Mouse (Mus musculus) kidney, adult 2 months (tissue): Measurements from ENCODE around the gene Cd248. TPM values are rescaled to one million over a fixed set of nuclear protein-coding genes. Genes with fewer than 3 reads are reported as not detected.
A peak's percentile ranks its signal among the peaks of the same experiment; 100 is the strongest.

Experiments used
- DNase-seq: peaks from one replicate; pipeline ENCODE4 v3.0.0; 2021
- H3K27ac ChIP-seq: fragments of 200-500 bp; 2 replicates; pipeline ENCODE4 v1.5.1; 2012; ENCODE audit warnings: low read depth, low read length, control low read depth, inconsistent platforms; ENCODE audit not compliant: insufficient read depth
- H3K27me3 ChIP-seq: fragments of 200-500 bp; replicated peaks from 2 replicates; pipeline ENCODE4 v1.6.1; 2012; ENCODE audit warnings: mild to moderate bottlenecking, moderate library complexity, low read length, inconsistent platforms; ENCODE audit not compliant: control insufficient read depth, insufficient read depth
- H3K36me3 ChIP-seq: fragments of 200-500 bp; 2 replicates; pipeline ENCODE4 v1.6.1; 2012; ENCODE audit warnings: mild to moderate bottlenecking, moderate library complexity, low read length, inconsistent platforms; ENCODE audit not compliant: control insufficient read depth, insufficient read depth
- H3K4me1 ChIP-seq: fragments of 200-500 bp; 2 replicates; pipeline ENCODE4 v1.6.1; 2011; ENCODE audit warnings: low read length; ENCODE audit not compliant: control insufficient read depth, insufficient read depth
- H3K4me3 ChIP-seq: fragments of 200-500 bp; 2 replicates; pipeline ENCODE4 v1.5.1; 2011; ENCODE audit warnings: mild to moderate bottlenecking, low read depth, low read length, control low read depth; ENCODE audit not compliant: insufficient read depth
- CTCF ChIP-seq: fragments of 200-500 bp; conservative IDR thresholded peaks from 2 replicates; pipeline ENCODE4 v1.5.1; 2011; ENCODE audit warnings: low read depth, mild to moderate bottlenecking, control low read depth, low read length, moderate library complexity, mixed read lengths; ENCODE audit not compliant: insufficient read depth, insufficient read length
- POLR2A ChIP-seq: fragments of 200-500 bp; IDR thresholded peaks from one replicate; pipeline ENCODE4 v1.6.1; 2011; ENCODE audit warnings: low read depth, low read length, control low read depth
- WGBS: fragments of 180-500 bp; shearing (Covaris S2); methylation state at CpG from one replicate; pipeline ENCODE4 v1.1.7; 2018; 5-methylcytosine and 5-hydroxymethylcytosine counted together
- polyA plus RNA-seq: library from polyadenylated mRNA; depleted of rRNA; stranded (reverse); fragments of >200 nt; gene quantifications from 2 replicates; pipeline ENCODE4 v1.2.3, GENCODE M21; 2012

The Cd248 gene
- polyA plus RNA-seq, 1 experiment = 10.8 TPM

GRCm38 (mm10) chr19:5037678-5038571, 30.0 kb upstream of the Cd248 start:
- Histone ChIP-seq H3K36me3 (no peaks in the 10 kb centered on the region), H3K27me3 (no peaks in the 10 kb centered on the region), H3K4me1 (peaks cover 13% of the 10 kb centered on the region), H3K27ac (no peak overlapping the region), H3K4me3 (peak overlapping the region; percentile 77)
- WGBS = 6% methylated on average over 32 of the region's 32 CpGs
- DNase-seq = peak; percentile 81
- no peak for TF ChIP-seq POLR2A
- no peak for TF ChIP-seq CTCF

- peak within 1 kb of the TSS; percentile 77 for H3K4me3 ChIP-seq
- H3K36me3 ChIP-seq = no peaks in the 10 kb centered on the region
- peak within 1 kb of the TSS; percentile 19; the same call in 1 of the 2 replicates for H3K27ac ChIP-seq
- DNase-seq = peak; percentile 92
- under 1% methylated on average over 44 of the region's 44 CpGs for WGBS
- TF ChIP-seq POLR2A = no peak
- TF ChIP-seq CTCF = peak; percentile 40; the same call in 1 of the 2 replicates
- peaks cover 13% of the 10 kb centered on the region for H3K4me1 ChIP-seq
- H3K27me3 ChIP-seq = no peaks in the 10 kb centered on the region
Measured at GRCm38 (mm10) chr19:5038709-5039156, 29.1 kb upstream of the Cd248 start, which contains the start of the genes B4gat1 and AC124502.3. Gene B4gat1, plus strand, starts transcription at chr19:5038826. Gene AC124502.3, plus strand, starts transcription at chr19:5038891.

GRCm38 (mm10) chr19:5039301-5040114, 28.4 kb upstream of the Cd248 start:
- TF ChIP-seq POLR2A = no peak
- no peak for TF ChIP-seq CTCF
- Histone ChIP-seq H3K27me3 (no peaks in the 10 kb centered on the region), H3K4me3 (peak overlapping the region; percentile 77), H3K27ac (no peak overlapping the region; the same call in 1 of the 2 replicates), H3K36me3 (no peaks in the 10 kb centered on the region), H3K4me1 (peaks cover 13% of the 10 kb centered on the region)
- 7% methylated on average over 41 of the region's 41 CpGs for WGBS
- DNase-seq = peak; percentile 54

DNA sequence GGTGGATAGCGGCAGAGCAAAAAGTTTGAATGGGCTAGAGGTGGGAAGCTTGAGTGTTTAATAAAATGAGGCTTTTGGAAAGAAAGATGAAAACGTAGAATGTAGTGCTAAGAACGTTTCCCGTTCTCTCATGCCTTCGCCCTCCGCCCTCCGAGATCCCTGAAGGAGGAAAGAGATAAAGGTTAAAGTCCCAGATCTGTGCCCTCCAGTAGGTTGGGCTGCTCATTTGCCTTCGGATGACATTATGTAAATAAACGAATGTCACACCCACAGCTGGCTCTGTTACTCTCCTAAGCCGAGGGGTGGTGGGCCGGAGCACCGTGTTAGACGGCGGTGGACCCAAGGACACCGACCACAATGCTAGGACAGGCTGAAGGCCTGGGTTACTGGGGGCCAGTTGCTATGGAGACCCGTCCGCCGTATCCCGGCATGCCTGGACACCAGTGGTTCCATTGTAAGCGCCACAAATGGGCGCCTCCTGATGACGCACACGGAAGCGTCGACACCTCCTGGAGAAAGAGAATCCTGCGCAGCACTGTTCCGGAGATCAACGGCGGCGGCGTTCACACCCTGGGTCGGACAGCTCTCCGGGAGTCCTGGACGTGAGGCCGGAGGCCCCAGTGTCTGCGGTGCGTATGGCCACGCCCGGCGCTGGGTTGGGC, 26.9 kb upstream of the Cd248 start, which contains the start of gene Brms1:
TSS of gene Brms1 (plus strand) at position 493 of the 662 bp plus-strand sequence.
- H3K36me3 ChIP-seq = no peaks in the 10 kb centered on the region

GRCm38 (mm10) chr19:5041588-5041987, 26.3 kb upstream of the Cd248 start:
- DNase-seq = no peak
- Histone ChIP-seq H3K36me3 (no peaks in the 10 kb centered on the region), H3K27ac (no peak overlapping the region; the same call in 1 of the 2 replicates), H3K27me3 (no peaks in the 10 kb centered on the region), H3K4me3 (peak overlapping the region; percentile 66), H3K4me1 (peaks cover 13% of the 10 kb centered on the region)
- 3% methylated on average over 16 of the region's 16 CpGs for WGBS
- TF ChIP-seq CTCF = no peak
- TF ChIP-seq POLR2A = no peak

More for the DNA sequence above, 26.9 kb upstream of the Cd248 start, which contains the start of gene Brms1:
- TF ChIP-seq POLR2A (no peak), CTCF (no peak)
- Histone ChIP-seq H3K4me1 (peaks cover 13% of the 10 kb centered on the region), H3K27ac (peak within 1 kb of the TSS; percentile 36; the same call in 1 of the 2 replicates), H3K27me3 (no peaks in the 10 kb centered on the region), H3K4me3 (peak within 1 kb of the TSS; percentile 66)
- 3% methylated on average over 40 of the region's 40 CpGs for WGBS
- DNase-seq = peak; percentile 96

DNA sequence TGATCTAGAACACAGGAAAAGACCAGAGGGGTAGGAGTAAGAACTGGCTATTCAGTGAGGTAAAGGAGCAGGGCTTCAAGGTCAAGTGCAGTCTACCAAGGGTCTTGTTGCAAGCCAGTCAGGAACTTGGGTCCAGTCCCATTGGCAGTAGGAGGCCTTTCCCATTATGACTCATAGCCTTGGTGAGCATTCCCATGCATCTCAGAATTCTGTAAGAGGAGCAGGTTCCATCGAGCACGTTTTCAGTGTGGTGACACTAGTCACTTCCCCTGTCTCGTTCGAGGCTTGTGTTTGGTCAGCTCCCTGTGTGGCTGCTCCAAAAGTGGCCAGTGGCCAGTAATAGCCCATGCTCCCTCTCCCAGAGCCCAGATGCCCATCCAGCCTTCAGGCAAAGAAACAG, 22.3 kb upstream of the Cd248 start:
- Histone ChIP-seq H3K27ac (no peak overlapping the region), H3K4me3 (no peak overlapping the region), H3K4me1 (peaks cover 4% of the 10 kb centered on the region; the same call in 1 of the 2 replicates), H3K27me3 (no peaks in the 10 kb centered on the region), H3K36me3 (no peaks in the 10 kb centered on the region)
- no peak for DNase-seq
- TF ChIP-seq CTCF (no peak), POLR2A (no peak)
- WGBS = 79% methylated on average over 4 of the region's 4 CpGs
